Mouse (Mus musculus) liver (tissue): ENCODE measurements around the gene Wipf3.
A peak's percentile ranks its signal among the peaks of the same experiment; 100 is the strongest.

ENCODE experiments used
- DNase-seq: peaks from one replicate; pipeline ENCODE4 v3.0.0-alpha.2; 2020; ENCODE audit warnings: mixed read lengths

Wipf3 gene

GRCm38 (mm10) chr6:54429447-54430194 lies at the start of gene Wipf3:
Wipf3 (plus strand) TSS chr6:54429603.
- peak; percentile 61 for DNase-seq

GRCm38 (mm10) chr6:54382636-54383035 lies 46.8 kb upstream of the Wipf3 start:
- no peak for DNase-seq

- no peak for DNase-seq
These were observed 45.4 kb upstream of the Wipf3 start for GRCm38 (mm10) chr6:54383893-54384524.

GRCm38 (mm10) chr6:54384777-54385176 lies 44.6 kb upstream of the Wipf3 start:
- no peak for DNase-seq

GRCm38 (mm10) chr6:54386429-54386828 lies 43.0 kb upstream of the Wipf3 start:
- no peak for DNase-seq

- DNase-seq: no peak
These were observed 42.4 kb upstream of the Wipf3 start for GRCm38 (mm10) chr6:54387044-54387443.

- no peak for DNase-seq
These were observed 41.7 kb upstream of the Wipf3 start for GRCm38 (mm10) chr6:54387751-54388150.

- no peak for DNase-seq
These were observed 40.6 kb upstream of the Wipf3 start for GRCm38 (mm10) chr6:54388690-54389275.

- DNase-seq: peak; percentile 35
These were observed 37.6 kb upstream of the Wipf3 start for GRCm38 (mm10) chr6:54391765-54392164.

- no peak for DNase-seq
These were observed 35.5 kb upstream of the Wipf3 start for GRCm38 (mm10) chr6:54393886-54394285.

GRCm38 (mm10) chr6:54399194-54399923 lies 30.0 kb upstream of the Wipf3 start:
- DNase-seq: no peak

GRCm38 (mm10) chr6:54401503-54401902 lies 27.9 kb upstream of the Wipf3 start:
- no peak for DNase-seq

- DNase-seq: no peak
These were observed 24.5 kb upstream of the Wipf3 start for GRCm38 (mm10) chr6:54404916-54405315.

GRCm38 (mm10) chr6:54406116-54406515 lies 23.3 kb upstream of the Wipf3 start:
- DNase-seq: no peak

GRCm38 (mm10) chr6:54409271-54409670 lies 20.1 kb upstream of the Wipf3 start:
- no peak for DNase-seq

- DNase-seq: no peak
These were observed 19.0 kb upstream of the Wipf3 start for GRCm38 (mm10) chr6:54410451-54410850.

- DNase-seq: no peak
These were observed 17.8 kb upstream of the Wipf3 start for GRCm38 (mm10) chr6:54411591-54411990.

GRCm38 (mm10) chr6:54412879-54413278 lies 16.5 kb upstream of the Wipf3 start:
- no peak for DNase-seq

GRCm38 (mm10) chr6:54425230-54425629 lies 4.2 kb upstream of the Wipf3 start:
- DNase-seq: no peak

- no peak for DNase-seq
These were observed 455 bp upstream of the Wipf3 start for GRCm38 (mm10) chr6:54428850-54429446.

- DNase-seq: no peak
These were observed 818 bp downstream of the Wipf3 start for GRCm38 (mm10) chr6:54430221-54430620.

GRCm38 (mm10) chr6:54431761-54432160 lies 2.4 kb downstream of the Wipf3 start:
- no peak for DNase-seq

- DNase-seq: no peak
These were observed 2.8 kb downstream of the Wipf3 start for GRCm38 (mm10) chr6:54432191-54432590.
